Mouse (Mus musculus): ENCODE measurements around the gene Prss16. TPM values are rescaled to one million over a fixed set of nuclear protein-coding genes. Genes with fewer than 3 reads are reported as not detected.

The Prss16 gene
- polyA plus RNA-seq, 1 experiment from 2014 or later: 0.51 TPM

DNA sequence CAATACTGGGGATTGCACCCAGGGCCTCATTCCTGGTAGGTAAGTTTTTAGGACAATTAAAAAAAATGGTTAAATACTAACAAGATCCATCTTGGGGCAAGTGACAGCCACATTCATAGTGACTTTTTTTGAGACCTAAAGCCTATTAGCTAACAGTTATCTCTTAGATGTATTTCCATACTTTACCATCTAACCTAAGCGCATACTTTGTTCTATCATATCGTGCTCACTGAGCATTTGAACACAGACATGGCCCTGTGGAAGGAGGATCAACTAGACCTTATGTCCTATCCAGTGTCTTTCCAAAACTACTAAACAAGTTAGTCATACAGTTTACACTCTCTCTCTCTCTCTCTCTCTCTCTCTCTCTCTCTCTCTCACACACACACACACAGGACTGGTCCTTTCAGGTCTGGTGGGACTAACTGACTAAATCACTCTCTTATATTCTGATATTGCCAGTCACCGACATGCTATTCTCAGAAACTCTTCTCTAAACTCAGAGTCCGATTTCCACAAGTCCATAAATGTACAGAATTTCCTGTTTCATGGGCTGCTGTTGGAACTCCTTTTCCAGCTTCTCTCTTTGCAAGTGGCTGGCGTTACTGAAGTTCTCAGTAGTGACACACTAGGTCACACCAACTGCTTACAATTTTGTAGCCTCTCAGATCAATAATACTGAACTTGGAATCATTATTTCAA, 24.4 kb upstream of the Prss16 start:
- no peaks in the 10 kb centered on the region for H3K27me3 ChIP-seq (ENCODE audit: control insufficient read depth, insufficient read depth, low read length)
- WGBS: 39% methylated on average over 5 of the region's 5 CpGs
- no peak for TF ChIP-seq EP300 (optimal IDR thresholded peaks at IDR 0.05)
- no peak for TF ChIP-seq CTCF (IDR thresholded peaks at IDR 0.05; ENCODE audit: low read depth)
- H3K9me3 ChIP-seq (ENCODE audit: control insufficient read depth, low read length): no peaks in the 10 kb centered on the region
- ATAC-seq (ENCODE audit: low FRiP score, low TSS enrichment) (no peak), DNase-seq (ENCODE audit: low spot score) (no peak)
- no peak overlapping the region for H3K27ac ChIP-seq (replicated peaks)
- H3K9ac ChIP-seq (ENCODE audit: low read length): no peak overlapping the region
- H3K4me2 ChIP-seq (replicated peaks; ENCODE audit: low read depth): no peak overlapping the region
- no peaks in the 10 kb centered on the region for H3K36me3 ChIP-seq (ENCODE audit: control insufficient read depth, insufficient read depth, low read length)
- no peaks in the 10 kb centered on the region for H3K4me1 ChIP-seq (replicated peaks; ENCODE audit: control insufficient read depth, insufficient read depth)
- H3K4me3 ChIP-seq (ENCODE audit: low read depth, low read length): no peak overlapping the region

DNA sequence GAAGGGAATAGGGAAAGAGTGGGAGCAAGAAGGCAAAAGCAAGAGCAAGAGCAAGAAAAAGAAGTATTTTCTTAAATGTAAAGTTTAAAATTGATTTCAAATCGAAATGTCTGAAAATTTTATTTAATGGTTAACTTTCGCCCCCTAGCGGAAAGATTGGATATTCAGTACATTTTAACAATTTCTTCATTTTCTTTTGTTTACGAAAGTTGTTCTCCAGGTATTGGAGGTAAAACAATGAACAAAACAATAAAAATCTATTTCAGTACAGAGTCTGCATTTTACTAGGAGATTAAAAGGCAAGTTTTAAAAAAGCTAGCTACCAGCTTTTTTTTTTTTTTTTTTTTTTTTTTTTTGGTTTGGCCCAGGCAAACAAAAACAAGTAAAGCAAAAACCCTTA, 21.0 kb upstream of the Prss16 start:
- H3K27me3 ChIP-seq (ENCODE audit: control insufficient read depth, insufficient read depth, low read length): no peaks in the 10 kb centered on the region
- no peak for DNase-seq (ENCODE audit: low spot score)
- no peak overlapping the region for H3K4me3 ChIP-seq (ENCODE audit: low read depth, low read length)
- no peak overlapping the region for H3K27ac ChIP-seq (replicated peaks)
- TF ChIP-seq EP300 (optimal IDR thresholded peaks at IDR 0.05) (no peak), CTCF (IDR thresholded peaks at IDR 0.05; ENCODE audit: low read depth) (peak; percentile 66)
- no peaks in the 10 kb centered on the region for H3K4me1 ChIP-seq (replicated peaks; ENCODE audit: control insufficient read depth, insufficient read depth)
- no peak overlapping the region for H3K9ac ChIP-seq (ENCODE audit: low read length)
- H3K9me3 ChIP-seq (ENCODE audit: control insufficient read depth, low read length): no peaks in the 10 kb centered on the region
- H3K4me2 ChIP-seq (replicated peaks; ENCODE audit: low read depth): no peak overlapping the region
- WGBS: 6% methylated on average over 4 of the region's 4 CpGs
- H3K36me3 ChIP-seq (ENCODE audit: control insufficient read depth, insufficient read depth, low read length): no peaks in the 10 kb centered on the region
- ATAC-seq (ENCODE audit: low FRiP score, low TSS enrichment): no peak

DNA sequence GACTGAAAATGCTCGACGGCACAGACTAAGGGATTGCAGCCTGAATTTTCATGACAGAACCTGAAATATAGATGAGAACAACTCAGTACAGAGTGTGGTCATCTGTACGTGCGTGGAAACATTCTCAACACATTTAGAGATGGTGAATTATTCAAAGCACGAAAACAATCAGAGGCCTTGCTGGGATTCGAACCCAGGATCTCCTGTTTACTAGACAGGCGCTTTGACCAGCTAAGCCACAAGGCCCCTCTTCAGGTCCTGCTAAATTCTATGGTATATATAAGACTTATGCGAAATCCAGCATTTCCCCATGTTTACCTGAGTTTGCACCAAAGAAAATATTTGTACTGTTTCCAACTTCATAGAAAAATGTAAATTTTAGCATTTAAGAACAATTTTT, 20.4 kb upstream of the Prss16 start:
- no peak overlapping the region for H3K27ac ChIP-seq (replicated peaks)
- DNase-seq (ENCODE audit: low spot score) (no peak), ATAC-seq (ENCODE audit: low FRiP score, low TSS enrichment) (no peak)
- no peak overlapping the region for H3K9ac ChIP-seq (ENCODE audit: low read length)
- H3K4me1 ChIP-seq (replicated peaks; ENCODE audit: control insufficient read depth, insufficient read depth): no peaks in the 10 kb centered on the region
- H3K4me3 ChIP-seq (ENCODE audit: low read depth, low read length): no peak overlapping the region
- no peaks in the 10 kb centered on the region for H3K9me3 ChIP-seq (ENCODE audit: control insufficient read depth, low read length)
- TF ChIP-seq EP300 (optimal IDR thresholded peaks at IDR 0.05) (no peak), CTCF (IDR thresholded peaks at IDR 0.05; ENCODE audit: low read depth) (no peak)
- WGBS: 41% methylated on average over 8 of the region's 8 CpGs
- H3K36me3 ChIP-seq (ENCODE audit: control insufficient read depth, insufficient read depth, low read length): no peaks in the 10 kb centered on the region
- H3K27me3 ChIP-seq (ENCODE audit: control insufficient read depth, insufficient read depth, low read length): no peaks in the 10 kb centered on the region
- no peak overlapping the region for H3K4me2 ChIP-seq (replicated peaks; ENCODE audit: low read depth)

DNA sequence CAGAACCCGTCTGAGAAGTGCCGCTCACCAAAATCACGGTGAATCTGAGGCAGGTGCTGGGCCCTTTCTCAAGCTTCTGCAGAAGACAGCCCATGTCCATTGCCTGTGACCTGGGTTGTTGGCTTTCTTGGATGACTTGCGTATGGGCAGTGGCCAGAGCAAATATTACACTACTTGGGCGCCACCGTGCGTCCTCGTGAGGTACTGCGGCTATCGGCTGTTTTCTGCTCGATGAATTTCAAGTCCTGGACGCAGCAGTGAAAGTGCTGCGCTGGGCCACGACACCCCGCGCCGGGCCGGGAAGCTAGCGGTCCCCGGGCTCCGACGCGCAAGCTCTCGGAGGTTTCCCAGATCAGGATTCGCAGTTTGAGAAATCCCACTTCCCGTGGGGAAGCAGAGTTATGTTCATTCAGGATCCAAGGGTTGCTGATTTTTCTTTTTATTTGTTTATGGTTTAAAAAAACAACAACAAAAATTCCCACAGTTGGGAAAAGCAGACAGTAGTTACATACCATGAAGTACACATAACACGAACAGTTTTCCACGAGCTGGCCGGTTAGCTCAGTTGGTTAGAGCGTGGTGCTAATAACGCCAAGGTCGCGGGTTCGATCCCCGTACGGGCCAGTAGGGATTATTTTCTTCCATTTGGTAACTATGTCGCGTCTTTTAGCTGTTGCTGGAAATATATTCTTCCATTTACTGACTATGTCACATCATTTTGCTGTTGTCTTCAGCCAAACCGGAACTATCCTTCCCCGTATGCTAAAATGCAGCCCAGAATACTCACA, 19.3 kb upstream of the Prss16 start:
- peak overlapping the region; percentile 78; the same call in 1 of the 2 replicates for H3K27ac ChIP-seq (replicated peaks)
- ATAC-seq (ENCODE audit: low FRiP score, low TSS enrichment): peak; percentile 86
- no peaks in the 10 kb centered on the region for H3K36me3 ChIP-seq (ENCODE audit: control insufficient read depth, insufficient read depth, low read length)
- no peaks in the 10 kb centered on the region for H3K4me1 ChIP-seq (replicated peaks; ENCODE audit: control insufficient read depth, insufficient read depth)
- H3K4me2 ChIP-seq (replicated peaks; ENCODE audit: low read depth): peak overlapping the region; percentile 65
- H3K4me3 ChIP-seq (ENCODE audit: low read depth, low read length): peak overlapping the region; percentile 49
- TF ChIP-seq CTCF (IDR thresholded peaks at IDR 0.05; ENCODE audit: low read depth) (peak; percentile 96), EP300 (optimal IDR thresholded peaks at IDR 0.05) (no peak)
- no peaks in the 10 kb centered on the region for H3K9me3 ChIP-seq (ENCODE audit: control insufficient read depth, low read length)
- 0 out of 2 replicates have a peak overlapping the region, but pooled peaks have one; percentile 54 for H3K9ac ChIP-seq (ENCODE audit: low read length)
- no peaks in the 10 kb centered on the region for H3K27me3 ChIP-seq (ENCODE audit: control insufficient read depth, insufficient read depth, low read length)
- WGBS: 2% methylated on average over 40 of the region's 40 CpGs
- peak; percentile 95 for DNase-seq (ENCODE audit: low spot score)

DNA sequence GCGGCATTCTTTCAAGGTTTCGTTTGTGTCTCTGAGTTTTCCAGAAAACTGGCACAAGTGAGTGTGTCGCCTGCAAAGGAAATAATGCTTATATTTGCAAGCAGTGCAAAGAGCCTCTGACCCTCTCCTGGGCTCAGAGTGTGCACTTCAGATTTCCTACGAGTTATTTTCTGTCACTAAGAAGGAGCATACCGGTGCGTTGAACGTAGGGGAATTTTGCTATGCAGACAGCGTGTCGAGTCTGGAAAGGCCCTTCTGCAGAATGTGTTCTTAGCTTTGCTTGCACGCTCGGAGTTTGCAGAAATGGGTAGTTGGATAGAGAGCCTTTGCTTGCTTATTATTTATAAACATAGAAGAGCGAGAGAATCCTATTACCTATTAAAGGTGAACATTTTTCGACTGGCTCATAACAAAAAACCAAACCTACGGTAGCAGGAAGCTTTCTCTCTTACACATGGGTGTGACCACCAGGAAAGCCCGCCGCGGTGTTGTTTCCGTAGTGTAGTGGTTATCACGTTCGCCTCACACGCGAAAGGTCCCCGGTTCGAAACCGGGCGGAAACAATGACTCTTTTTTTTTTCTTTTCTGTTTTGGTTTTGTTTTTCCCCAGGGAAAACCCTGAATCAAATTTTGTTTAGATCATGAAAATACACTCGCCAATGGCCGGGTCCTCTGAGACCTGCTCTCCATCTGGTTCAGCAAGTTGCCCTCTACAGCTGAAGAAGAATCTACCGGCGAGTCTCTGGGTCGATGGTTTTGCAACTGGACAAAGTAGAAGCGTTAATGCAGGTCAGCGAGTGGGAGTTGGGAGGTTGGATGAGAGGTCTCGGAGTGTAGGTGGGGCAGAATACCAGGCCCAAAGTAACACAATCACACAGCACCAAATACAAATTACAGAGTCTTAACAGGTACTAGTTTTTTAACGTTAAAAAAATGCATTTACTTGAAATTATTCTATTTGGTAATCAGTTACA, 16.8 kb upstream of the Prss16 start:
- WGBS: 2% methylated on average over 35 of the region's 35 CpGs

More for the DNA sequence above, 16.8 kb upstream of the Prss16 start:
- no peaks in the 10 kb centered on the region for H3K4me1 ChIP-seq (replicated peaks; ENCODE audit: control insufficient read depth, insufficient read depth)
- H3K9me3 ChIP-seq (ENCODE audit: control insufficient read depth, low read length): no peaks in the 10 kb centered on the region
- H3K9ac ChIP-seq (ENCODE audit: low read length): peak overlapping the region; percentile 55
- peak; percentile 87 for DNase-seq (ENCODE audit: low spot score)
- H3K27ac ChIP-seq (replicated peaks): 0 out of 2 replicates have a peak overlapping the region, but pooled peaks have one; percentile 20
- no peak for ATAC-seq (ENCODE audit: low FRiP score, low TSS enrichment)
- no peaks in the 10 kb centered on the region for H3K36me3 ChIP-seq (ENCODE audit: control insufficient read depth, insufficient read depth, low read length)
- peak overlapping the region; percentile 37 for H3K4me3 ChIP-seq (ENCODE audit: low read depth, low read length)
- no peak for TF ChIP-seq CTCF (IDR thresholded peaks at IDR 0.05; ENCODE audit: low read depth)
- TF ChIP-seq EP300 (optimal IDR thresholded peaks at IDR 0.05): no peak
- H3K4me2 ChIP-seq (replicated peaks; ENCODE audit: low read depth): peak overlapping the region; percentile 64
- H3K27me3 ChIP-seq (ENCODE audit: control insufficient read depth, insufficient read depth, low read length): no peaks in the 10 kb centered on the region

All from stomach, postnatal 0 days (tissue).